Mouse (Mus musculus) liver (tissue): ENCODE data around the gene Acat2.
"Not testable (repeated sequence)": the region's sequence is repeated elsewhere in the genome, so short reads cannot be mapped to it uniquely, and the experiment has no call there.

Source experiments
- DNase-seq: peaks from one replicate; pipeline ENCODE4 v3.0.0-alpha.2; 2020; ENCODE audit warnings: mixed read lengths

The Acat2 gene

DNA sequence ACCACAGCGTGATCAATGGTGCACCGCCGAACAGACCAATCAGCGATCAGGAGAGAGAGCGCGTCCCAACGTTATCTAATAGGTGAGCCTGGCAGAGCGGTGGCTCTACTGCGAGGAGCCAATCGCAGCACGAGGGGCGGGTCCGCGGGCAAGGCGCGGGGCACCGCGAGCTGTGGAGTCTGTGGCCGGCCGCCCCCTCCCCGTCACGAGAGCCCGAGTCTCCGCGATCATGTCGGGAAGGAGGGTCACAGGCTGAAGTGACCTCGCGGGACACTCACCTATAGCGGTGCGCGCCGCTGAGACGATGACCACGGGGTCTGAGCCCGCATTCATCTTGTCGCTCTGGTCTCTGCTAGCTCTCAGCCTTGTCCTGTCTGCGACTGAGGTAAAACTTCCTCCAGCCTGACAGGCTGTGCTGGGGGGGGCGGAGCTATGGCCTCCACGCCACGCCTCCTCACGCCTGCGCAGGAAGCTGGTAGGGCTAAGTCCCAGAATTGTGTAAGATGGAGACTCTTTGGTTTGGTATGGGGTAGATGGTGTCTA lies at the start of gene Acat2:
Gene Acat2, minus strand, starts transcription at position 417 of the 543 bp plus-strand sequence.
- DNase-seq = peak; percentile 95

DNA sequence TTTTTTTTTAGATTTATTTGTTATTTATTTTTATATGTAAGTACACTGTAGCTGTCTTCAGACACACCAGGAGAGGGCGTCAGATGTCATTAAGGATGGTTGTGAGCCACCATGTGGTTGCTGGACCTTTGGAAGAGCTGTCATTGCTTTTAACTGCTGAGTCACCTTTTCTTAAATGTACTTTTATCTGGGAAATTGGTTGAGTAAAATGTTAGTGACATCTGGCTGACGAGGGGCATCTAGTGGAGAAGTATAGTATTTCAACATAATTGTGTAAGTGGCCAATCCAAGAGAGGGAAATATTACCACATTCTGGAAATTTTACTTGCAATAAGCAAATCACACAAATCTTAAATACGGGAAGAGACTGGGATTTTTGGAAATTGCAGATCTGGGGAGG lies 49.3 kb upstream of the Acat2 start:
- peak; percentile 28 for DNase-seq

DNA sequence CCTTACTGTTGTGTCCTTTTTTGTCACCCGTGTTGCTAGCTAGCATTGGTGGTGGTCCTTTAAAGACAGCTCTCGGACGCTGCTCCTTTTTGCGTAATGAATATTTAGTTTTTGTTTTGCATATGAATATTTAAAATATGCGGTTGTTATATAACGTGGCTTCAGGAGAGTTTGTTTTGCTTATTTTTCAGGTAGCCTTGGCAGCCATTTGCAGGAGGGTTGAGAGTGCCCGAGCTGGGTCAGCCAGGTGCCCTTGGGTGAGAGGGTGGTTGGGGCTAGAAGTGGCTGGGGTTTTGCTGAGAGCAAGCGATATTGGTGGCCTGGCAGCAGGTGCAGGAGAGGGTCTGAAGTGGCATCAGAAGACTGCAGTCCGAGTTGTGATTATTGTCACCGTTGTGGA lies 48.0 kb upstream of the Acat2 start:
- DNase-seq = peak; percentile 18

DNA sequence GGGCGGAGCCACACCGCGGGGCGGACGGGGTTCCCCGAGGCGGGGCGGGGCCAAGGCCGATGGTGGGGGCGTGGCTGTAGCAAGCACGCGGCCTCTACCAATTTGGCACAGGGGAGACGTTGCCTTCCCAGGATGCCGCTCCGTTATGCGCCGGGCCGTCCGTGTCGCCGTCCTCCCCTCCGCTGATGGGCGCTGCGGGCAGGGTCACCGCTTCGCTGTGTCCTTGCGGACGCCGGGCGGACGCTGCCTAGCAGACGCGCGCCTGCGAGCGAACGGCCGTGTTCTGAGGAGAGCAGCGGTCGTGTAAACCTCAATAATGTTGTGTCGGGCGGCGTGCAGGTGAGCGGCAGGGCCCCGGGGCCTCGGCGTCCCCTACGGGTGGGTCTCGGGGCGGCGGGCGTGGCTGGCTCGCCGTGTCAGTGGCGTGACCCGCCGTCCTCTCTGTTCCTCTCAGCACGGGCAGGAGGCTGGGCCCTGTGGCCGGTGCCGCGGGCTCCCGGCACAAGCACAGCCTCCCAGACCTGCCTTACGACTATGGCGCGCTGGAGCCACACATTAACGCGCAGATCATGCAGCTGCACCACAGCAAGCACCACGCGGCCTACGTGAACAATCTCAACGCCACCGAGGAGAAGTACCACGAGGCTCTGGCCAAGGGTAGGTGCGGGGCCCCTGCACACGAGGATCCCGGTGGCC lies 47.3 kb upstream of the Acat2 start:
- peak; percentile 99 for DNase-seq

DNA sequence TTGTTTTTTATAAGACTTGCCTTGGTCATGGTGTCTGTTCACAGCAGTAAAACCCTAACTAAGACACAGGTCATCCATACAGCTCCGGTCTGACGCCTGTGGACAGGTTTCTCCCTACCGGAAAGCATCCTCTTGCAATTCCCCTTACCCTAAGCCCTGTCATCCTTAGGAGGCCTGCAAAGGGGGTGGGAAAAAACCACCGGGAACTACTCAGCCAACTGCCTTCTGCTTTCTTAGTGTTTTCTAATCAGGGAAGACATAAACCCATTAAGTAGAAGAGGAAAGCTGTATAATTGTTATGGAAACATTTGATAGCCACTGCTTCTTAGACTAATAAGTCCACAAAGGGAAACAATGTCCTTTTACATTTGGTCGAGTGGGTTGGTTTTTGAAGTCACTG lies 46.4 kb upstream of the Acat2 start:
- DNase-seq = no peak

DNA sequence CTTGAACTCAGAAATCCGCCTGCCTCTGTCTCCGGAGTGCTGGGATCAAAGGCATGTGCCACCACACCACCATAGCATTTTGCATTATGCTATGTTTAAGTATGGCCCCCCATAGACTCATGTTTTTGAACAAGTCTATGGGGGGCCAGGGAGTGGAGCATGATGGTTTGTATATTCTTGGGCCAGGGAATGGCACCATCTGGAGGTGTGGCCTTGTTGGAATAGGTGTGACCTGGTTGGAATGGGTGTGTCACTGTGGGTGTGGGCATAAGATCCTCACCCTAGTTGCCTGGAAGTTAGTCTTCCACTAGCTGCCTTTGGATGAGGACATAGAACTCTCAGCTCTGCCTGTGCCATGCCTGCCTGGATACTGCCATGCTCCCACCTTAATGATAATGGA lies 46.0 kb upstream of the Acat2 start, which contains the start of gene Sod2:
Gene Sod2, plus strand, starts transcription at position 301 of the 400 bp plus-strand sequence.
- not testable (repeated sequence) for DNase-seq

DNA sequence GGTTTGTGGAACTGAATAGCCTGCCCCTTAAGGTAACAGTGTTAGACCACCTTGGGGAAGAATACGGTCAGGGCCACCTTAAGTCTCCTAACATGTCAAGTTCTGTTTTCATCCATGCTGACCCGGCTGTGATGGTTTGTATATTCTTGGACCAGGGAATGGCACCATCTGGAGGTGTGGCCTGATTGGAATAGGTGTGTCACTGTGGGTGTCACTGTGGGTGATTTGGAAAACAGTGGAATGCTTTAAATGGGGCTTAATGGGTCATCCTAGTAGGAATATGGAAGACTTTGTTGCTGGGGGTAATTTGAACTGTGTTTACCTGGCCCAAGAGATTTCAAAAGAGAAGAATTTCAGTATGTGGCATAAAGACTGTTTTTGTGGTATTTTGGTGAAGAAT lies 43.9 kb upstream of the Acat2 start:
- not testable (repeated sequence) for DNase-seq

DNA sequence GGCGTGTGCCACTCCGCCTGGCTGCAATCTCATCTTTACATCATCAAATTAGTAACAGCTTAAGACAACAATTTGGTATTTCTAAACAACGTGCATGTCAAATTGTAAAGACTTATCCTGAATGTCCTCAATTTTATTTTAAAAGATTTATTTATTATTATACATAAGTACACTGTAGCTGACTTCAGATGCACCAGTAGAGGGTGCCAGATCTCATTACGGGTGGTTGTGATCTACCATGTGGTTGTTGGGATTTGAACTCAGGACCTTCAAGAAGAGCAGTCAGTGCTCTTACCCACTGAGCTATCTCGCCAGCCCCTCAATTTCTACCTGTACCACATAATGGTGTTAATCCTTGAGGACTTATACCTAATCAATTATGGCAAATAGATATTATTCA lies 41.7 kb upstream of the Acat2 start:
- not testable (repeated sequence) for DNase-seq

DNA sequence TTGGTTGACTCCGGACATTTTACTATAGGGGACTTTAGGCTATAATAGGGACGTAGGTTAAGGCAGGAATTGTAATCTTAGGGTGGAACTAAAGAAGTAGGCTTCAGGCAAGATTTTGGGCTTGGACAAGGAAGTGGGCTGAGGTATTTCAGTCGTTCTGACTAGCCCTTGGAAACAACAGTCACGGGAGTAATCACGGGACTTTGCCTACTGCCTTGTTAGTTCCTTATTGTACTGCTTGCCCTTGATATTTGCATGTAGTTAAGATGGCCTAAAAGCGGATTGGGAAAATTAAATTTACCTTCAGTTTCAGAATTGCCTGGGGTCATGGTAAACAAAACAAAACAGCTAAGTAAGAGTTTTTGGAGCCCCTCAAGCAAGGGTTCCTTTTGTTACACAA lies 38.5 kb upstream of the Acat2 start:
- no peak for DNase-seq

DNA sequence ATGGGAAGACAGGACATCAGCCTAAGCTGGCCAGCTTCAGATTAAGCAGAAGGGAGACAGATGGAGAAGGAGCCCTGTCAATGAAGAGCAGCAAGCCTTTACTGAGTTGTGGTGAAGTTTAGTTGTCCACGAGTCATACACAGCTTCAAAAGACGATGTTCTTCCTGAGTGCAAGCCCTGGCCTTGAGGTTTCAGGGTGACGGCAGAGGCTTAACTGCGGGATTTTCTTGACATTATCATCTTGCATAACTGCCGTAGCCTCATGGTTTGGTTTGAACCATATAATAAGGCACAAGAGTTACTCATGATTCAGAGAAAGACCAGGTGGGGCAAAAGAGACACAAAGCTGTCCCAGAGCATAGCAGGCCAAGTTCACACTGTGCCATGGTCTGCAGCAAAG lies 37.3 kb upstream of the Acat2 start:
- no peak for DNase-seq

DNA sequence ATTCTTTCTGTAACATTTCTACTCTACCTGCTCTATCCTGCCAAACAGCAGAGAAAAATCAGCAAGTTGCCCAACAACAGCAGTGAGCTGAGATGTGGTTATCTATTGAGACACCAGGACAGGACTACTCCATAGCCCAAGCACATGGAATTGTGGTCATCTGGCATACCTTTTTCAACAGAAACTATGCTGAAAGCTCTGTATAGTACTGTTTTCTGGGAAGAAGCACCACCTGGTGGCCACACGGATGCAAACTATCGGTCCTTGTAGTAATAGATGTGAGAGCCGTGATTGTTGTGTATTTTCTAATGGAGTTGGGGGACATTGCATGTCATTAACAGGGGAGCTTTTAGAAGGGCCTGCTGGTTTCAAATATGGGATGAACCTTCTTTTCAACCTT lies 35.8 kb upstream of the Acat2 start:
- peak; percentile 39 for DNase-seq

DNA sequence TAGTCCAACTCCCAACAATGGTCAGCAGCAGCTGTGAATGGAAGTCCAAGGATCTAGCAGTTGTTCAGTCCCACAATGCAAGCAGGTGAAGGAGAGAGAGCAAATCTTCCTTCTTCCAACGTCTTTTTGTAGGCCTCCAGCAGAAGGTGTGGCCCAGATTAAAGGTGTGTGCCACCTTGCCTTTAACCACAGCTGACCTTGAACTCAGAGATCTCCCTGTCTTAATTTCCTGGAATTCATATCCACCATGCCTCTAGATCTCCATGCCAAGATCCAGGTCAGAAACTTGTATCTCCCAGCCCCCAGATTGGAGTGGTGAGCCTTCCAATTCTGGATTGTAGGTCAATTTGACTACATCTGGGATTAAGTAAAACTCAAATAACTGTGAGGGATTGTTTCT lies 33.5 kb upstream of the Acat2 start, which contains the start of gene Wtap:
Gene Wtap, minus strand, starts transcription at position 101 of the 400 bp plus-strand sequence.
- DNase-seq = no peak

DNA sequence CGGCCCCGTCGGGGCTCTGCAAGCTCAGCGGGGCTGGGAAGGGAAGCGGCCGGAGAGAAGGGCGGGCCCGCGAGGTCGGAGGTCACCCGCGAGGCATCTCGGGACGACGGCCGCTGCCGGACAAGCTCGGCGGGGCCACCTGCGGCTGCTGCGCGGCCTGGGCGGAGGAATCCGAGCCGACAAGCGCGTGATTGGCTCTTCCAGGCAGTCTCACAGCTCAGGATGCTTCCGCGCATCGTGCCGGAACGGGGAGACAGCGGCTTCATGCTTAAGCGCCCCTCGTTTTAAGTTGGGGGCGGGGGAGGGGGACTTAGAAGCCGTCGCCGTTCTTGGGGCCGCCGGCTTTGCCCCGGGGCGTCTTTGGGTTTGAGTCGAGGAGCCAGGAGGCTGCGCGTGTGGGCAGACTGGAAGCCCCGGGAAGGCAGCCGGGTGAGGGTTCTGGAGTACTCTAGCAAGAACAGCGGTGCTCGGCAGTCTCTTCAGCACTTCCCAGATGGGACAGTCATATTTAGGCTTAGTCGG lies 32.0 kb upstream of the Acat2 start:
- peak; percentile 96 for DNase-seq

DNA sequence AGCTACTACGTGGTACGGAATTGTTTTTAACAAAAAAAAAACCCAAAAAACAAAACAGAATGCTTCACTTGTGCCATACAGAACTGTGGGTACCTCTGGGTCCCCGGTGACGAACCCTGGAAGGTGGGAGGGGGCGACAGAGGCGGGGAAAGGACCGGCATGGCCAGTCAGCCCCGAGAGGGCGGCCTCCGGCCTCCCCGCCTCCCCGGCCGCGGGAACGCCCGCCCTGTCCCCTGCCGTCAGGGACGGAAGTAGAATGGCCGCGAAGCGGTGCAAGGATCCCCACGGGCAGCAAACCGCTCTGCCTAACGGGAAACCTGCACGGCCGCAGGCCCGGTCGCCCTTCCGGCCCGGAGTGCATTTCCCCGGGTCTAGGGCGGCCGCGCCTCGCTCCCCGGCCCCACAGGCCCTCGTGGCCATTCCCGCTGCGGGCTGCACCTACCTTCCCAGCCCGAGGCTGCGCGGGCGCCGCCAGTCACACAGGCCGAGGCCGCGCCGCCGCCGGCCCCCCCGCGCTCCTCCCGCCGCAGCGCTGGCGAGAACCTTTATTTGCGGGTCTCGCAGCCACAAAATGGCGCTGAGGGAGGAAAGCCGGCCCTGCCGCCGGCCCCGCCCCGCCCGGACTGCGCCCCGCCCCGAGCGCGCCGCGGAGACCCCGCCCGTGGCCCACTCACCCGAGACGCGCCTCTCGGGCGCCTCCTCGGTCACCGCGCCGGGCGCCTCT lies 31.2 kb upstream of the Acat2 start:
- peak; percentile 91 for DNase-seq

DNA sequence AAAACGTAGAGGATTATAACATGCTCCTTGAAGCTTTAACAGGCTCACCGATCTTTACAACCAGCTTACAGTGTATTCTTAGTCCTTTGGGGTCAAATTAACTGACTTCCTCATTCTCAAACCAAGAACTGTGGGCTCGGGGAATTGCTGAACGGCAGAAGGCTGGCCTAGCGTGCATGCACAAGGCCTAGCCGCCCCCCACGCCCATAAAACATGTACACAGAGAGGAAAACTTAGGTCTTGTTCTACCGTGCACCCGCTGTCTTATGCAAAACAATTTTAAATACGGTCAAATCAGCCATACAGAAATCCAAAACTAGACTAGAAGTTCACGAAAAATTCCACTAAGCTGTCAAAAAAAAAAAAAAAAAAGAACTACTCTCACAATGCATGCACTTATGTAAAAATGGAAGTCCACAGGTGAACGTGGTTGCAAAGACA lies 30.7 kb upstream of the Acat2 start:
- peak; percentile 61 for DNase-seq

DNA sequence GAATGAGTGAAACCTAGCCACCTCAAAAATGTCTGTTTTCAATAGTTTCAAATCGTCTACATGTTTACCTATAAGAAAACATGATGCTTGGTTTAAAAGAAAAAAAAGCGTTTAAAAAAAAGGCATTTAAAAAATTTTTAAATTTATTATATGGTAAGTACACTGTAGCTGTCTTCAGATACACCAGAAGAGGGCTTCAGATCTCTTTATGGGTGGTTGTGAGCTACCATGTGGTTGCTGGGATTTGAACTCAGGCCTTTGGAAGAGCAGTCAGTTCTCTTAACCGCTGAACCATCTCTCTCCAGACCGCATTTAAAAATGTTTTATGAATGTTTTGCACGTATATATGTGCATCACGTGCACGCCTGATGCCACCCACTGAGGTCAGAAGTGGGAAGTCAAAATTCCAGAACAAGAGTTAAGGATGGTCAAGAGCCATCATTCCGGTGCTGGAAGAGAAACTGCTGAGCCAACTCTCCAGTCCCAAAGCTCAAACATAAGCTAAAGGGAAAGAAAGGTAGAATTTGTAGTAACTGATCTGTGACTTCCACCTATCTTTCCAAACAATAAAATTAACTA lies 30.1 kb upstream of the Acat2 start:
- DNase-seq = no peak

DNA sequence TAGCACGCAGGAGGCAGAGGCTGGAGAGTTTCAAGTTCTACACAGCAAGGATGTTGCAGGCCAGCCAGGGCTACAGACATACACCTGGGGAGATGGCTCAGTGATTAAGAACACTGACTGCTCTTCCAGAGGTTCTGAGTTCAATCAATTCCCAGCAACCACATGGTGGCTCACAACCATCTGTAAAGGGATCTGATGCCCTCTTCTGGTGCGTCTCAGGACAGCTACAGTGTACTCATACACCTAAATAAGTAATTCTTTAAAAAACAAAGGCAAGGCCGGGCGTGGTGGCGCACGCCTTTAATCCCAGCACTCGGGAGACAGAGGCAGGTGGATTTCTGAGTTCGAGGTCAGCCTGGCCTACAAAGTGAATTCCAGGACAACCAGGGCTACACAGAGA lies 27.5 kb upstream of the Acat2 start:
- not testable (repeated sequence) for DNase-seq

DNA sequence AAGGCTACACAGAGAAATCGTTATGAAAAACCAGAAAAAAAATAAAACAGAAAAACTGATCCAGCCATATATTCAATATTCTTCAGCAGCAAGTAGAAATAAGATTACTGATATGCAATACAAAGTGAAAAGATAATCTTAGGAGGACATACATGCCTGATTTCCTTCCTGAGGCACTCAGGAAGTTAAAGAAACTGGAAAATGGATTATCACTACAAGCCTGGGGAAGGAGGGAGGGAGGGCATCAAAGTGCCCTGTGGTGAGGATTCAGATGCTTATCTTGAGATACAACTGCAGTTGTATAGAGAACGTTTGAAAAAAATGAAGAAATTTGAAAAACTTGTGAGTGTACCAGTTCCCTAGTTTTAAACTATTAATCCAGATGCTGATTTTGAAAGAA lies 23.4 kb upstream of the Acat2 start:
- no peak for DNase-seq

DNA sequence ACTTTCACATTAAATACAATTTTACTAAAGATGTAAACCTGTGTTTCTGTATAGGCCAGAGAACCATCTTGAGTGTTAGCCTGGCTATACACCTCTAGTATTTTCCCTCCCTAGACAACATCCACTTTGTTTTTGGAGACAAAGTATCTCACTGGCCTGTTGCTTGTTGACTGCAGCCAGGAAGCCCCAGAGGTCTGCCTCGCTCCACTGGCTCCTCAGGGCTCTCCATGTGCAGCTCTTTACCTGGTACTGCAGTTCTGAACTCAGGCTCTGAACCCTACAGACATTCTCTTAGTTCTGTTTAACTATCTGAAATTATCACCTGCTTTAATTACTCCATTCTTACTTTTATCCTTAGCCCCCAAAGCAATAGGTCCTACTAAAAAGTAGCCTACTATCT lies 18.0 kb upstream of the Acat2 start:
- no peak for DNase-seq

DNA sequence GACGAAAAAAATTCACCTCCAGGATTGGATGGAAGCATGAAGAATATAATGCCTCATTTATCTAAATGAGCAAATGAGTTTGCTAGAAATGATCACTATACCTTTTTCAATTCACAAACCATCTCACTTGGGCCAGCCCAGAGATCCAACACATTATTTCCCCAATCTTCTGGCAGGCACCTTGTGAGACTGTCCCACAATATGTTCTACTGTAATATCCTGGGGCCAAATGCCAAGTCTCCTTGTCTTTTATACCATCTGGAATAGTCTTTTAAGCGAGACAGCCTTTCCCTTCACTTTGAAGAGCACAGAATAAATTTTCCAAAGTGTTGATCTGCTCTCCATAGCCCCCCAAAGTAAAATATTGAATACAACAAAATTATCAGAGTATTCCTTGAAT lies 13.3 kb upstream of the Acat2 start:
- no peak for DNase-seq

DNA sequence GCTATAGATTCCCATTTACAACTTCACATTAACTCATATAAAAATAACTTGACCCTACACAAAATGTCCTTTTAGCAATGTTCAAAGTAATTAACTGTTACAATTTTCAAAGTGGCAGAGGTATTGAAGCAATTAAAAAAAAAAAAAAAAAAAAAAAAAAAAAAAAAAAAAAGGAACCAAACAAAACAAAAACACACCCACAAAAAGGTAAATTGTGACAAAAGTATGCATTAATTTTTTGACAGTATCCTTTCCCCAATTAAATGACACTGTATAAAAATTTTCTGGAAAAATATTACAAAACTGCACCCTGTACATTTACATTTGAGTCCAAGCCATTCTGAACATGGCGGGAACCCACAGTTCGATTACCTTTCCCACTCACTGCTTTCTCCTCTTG lies 6.6 kb upstream of the Acat2 start:
- DNase-seq = no peak

DNA sequence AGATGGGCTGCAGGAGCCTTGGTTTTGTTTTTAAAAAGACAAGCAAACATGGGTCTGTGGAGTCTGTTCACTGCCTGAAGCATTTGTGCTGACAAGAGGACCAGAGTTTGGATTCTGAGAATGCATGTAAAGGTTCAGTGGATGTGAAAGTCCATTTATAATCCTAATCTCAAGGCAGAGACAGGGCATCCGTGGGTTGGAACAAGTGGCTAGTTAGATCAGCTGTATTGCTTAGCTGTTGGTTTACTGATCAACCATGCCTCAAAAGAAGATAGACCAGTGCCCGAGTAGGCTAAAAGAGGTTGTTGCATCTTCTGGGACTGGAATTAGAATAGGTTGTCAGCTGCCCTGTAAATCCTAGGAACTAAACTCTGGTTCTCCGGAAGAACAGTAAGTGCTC lies 2.9 kb upstream of the Acat2 start:
- DNase-seq = no peak

DNA sequence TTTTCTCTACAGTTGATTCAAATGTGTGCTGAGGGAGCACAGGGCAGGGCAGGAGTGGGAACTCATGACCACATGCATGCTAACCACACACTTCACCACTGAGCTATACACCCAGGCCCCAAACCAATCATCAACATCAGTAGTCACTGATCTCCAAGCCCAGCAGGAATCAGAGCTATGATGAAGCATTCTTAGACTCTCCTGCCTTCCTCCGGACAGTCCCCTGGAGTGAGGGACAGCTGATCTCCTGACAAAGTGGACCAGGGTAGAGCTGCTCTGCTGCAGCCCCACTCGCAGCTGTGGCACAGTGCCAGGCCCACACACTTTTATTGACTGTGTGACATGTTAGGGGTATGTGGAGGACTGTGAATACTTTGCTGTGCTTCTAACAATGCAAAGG lies 1.2 kb downstream of the Acat2 start:
- DNase-seq = not testable (repeated sequence)
